Mouse (Mus musculus) limb, embryonic 14.5 days (tissue): ENCODE measurements around the gene Bmpr1a. TPM values are rescaled to one million over a fixed set of nuclear protein-coding genes. Genes with fewer than 3 reads are reported as not detected.
A peak's percentile ranks its signal among the peaks of the same experiment; 100 is the strongest.
"Not testable (repeated sequence)": the region's sequence is repeated elsewhere in the genome, so short reads cannot be mapped to it uniquely, and the experiment has no call there.

Experiments used
- ATAC-seq: fragments of 200-750 bp; cut with Nextera tagmentation; 2 replicates; pipeline ENCODE4 v1.8.0; 2017; ENCODE audit warnings: low read depth, moderate number of reproducible peaks, moderate TSS enrichment; ENCODE audit not compliant: low FRiP score
- DNase-seq: peaks from one replicate; pipeline ENCODE4 v3.0.0-alpha.2; 2015; ENCODE audit warnings: low spot score
- H3K27ac ChIP-seq: fragments of 300-500 bp; sonication (generic); replicated peaks from 2 replicates; pipeline ENCODE4 v1.5.1; 2014; ENCODE audit warnings: low read depth, mild to moderate bottlenecking, low read length, moderate library complexity, mixed read lengths
- H3K27me3 ChIP-seq: fragments of 300-500 bp; sonication (generic); 2 replicates; pipeline ENCODE4 v1.6.1; 2014; ENCODE audit warnings: low read length, mixed read lengths; ENCODE audit not compliant: control insufficient read depth, insufficient read depth
- H3K36me3 ChIP-seq: fragments of 300-500 bp; sonication (generic); 2 replicates; pipeline ENCODE4 v1.6.1; 2014; ENCODE audit warnings: mild to moderate bottlenecking, low read length, moderate library complexity, mixed read lengths; ENCODE audit not compliant: control insufficient read depth, insufficient read depth
- H3K4me1 ChIP-seq: fragments of 300-500 bp; sonication (generic); 2 replicates; pipeline ENCODE4 v1.6.1; 2014; ENCODE audit warnings: antibody characterized with exemption, low read length, mixed read lengths; ENCODE audit not compliant: control insufficient read depth, insufficient read depth
- H3K4me2 ChIP-seq: fragments of 300-500 bp; sonication (generic); replicated peaks from 2 replicates; pipeline ENCODE4 v1.6.1; 2014; ENCODE audit warnings: low read depth, mild to moderate bottlenecking, low read length, moderate library complexity; ENCODE audit not compliant: severe bottlenecking
- H3K4me3 ChIP-seq: fragments of 300-500 bp; sonication (generic); replicated peaks from 2 replicates; pipeline ENCODE4 v1.5.1; 2014; ENCODE audit warnings: low read length
- H3K9ac ChIP-seq: fragments of 300-500 bp; sonication (generic); 2 replicates; pipeline ENCODE4 v1.6.1; 2014; ENCODE audit warnings: mild to moderate bottlenecking, low read depth, low read length, moderate library complexity; ENCODE audit not compliant: severe bottlenecking
- H3K9me3 ChIP-seq: fragments of 300-500 bp; sonication (generic); 2 replicates; pipeline ENCODE4 v1.6.1; 2016; ENCODE audit warnings: low read length; ENCODE audit not compliant: control insufficient read depth
- POLR2A ChIP-seq: fragments of 200-500 bp; IDR thresholded peaks from 2 replicates; pipeline ENCODE4 v1.8.0; 2012; ENCODE audit warnings: inconsistent platforms, mild to moderate bottlenecking, moderate library complexity, borderline replicate concordance; ENCODE audit not compliant: insufficient read depth, insufficient read length; ENCODE audit errors: extremely low read depth
- WGBS: fragments of 180-500 bp; shearing (Covaris S2); extraction: QIAGEN DNeasy Blood & Tissue Kit; methylation state at CpG from one replicate; pipeline ENCODE4 v1.1.7; 2014; 5-methylcytosine and 5-hydroxymethylcytosine counted together
- polyA plus RNA-seq, 2 experiments: library from polyadenylated mRNA; depleted of rRNA in 1 of 2; stranded (reverse) in 1 of 2; unstranded in 1 of 2; fragments of >200 nt; fragmentation: Nextera tagmentation in 1 of 2; extraction: Ambion mirVana in 1 of 2; gene quantifications; 2 replicates each; pipeline versions ENCODE4 v1.2.1 to v1.2.3; 2012 to 2014

Gene Bmpr1a
- polyA plus RNA-seq, 2 experiments: 44.3 to 72.1 TPM

DNA sequence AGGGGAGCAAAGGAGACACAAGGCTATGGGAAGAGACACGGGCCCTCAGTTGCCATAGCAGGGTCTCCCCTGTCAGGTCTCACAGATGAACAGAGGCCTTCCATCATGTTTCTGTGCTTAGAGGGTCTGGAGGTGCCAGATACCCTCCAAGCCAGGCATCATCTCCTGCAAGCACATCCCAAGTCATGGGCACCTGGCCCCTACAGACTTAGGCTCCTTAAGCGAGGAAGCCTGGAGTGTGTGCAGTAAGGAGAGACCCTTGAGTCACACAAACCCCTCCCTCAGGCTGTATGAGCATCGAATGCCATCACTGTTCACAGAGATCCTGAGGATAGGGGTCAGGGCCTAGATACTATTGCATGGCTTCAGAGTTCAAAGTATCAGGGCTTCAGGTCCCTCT lies 132.2 kb downstream of the Bmpr1a start:
- DNase-seq: no peak
- H3K9me3 ChIP-seq: no peaks in the 10 kb centered on the region
- H3K36me3 ChIP-seq: no peaks in the 10 kb centered on the region
- no peak overlapping the region for H3K27ac ChIP-seq
- no peak overlapping the region for H3K4me2 ChIP-seq
- ATAC-seq: no peak
- WGBS: 88% methylated on average over 3 of the region's 3 CpGs
- TF ChIP-seq POLR2A: no peak
- no peak overlapping the region for H3K4me3 ChIP-seq
- H3K9ac ChIP-seq: no peak overlapping the region
- no peaks in the 10 kb centered on the region for H3K27me3 ChIP-seq
- H3K4me1 ChIP-seq: peaks cover 5% of the 10 kb centered on the region; the same call in 1 of the 2 replicates

GRCm38 (mm10) chr14:34370203-34370602 lies 132.9 kb downstream of the Bmpr1a start:
- Histone ChIP-seq H3K27me3 (no peaks in the 10 kb centered on the region), H3K4me1 (peaks cover 5% of the 10 kb centered on the region; the same call in 1 of the 2 replicates), H3K9me3 (no peaks in the 10 kb centered on the region), H3K36me3 (no peaks in the 10 kb centered on the region), H3K4me2 (no peak overlapping the region), H3K4me3 (no peak overlapping the region), H3K27ac (no peak overlapping the region), H3K9ac (no peak overlapping the region)
- no peak for DNase-seq
- no peak for TF ChIP-seq POLR2A
- WGBS: 50% methylated on average over 3 of the region's 3 CpGs
- ATAC-seq: no peak

GRCm38 (mm10) chr14:34365147-34365507 lies 138.0 kb downstream of the Bmpr1a start:
- H3K36me3 ChIP-seq: no peaks in the 10 kb centered on the region
- peaks cover 3% of the 10 kb centered on the region; the same call in 1 of the 2 replicates for H3K4me1 ChIP-seq
- DNase-seq (no peak), ATAC-seq (no peak)
- H3K4me2 ChIP-seq: no peak overlapping the region
- WGBS: 83% methylated on average over 2 of the region's 2 CpGs
- no peak for TF ChIP-seq POLR2A
- no peak overlapping the region for H3K9ac ChIP-seq
- no peak overlapping the region for H3K27ac ChIP-seq
- no peak overlapping the region for H3K4me3 ChIP-seq
- no peaks in the 10 kb centered on the region for H3K9me3 ChIP-seq
- H3K27me3 ChIP-seq: no peaks in the 10 kb centered on the region; the same call in 1 of the 2 replicates

- H3K4me1 ChIP-seq, H3K27me3 ChIP-seq, H3K9ac ChIP-seq, H3K9me3 ChIP-seq, H3K27ac ChIP-seq, H3K36me3 ChIP-seq, ATAC-seq, DNase-seq: not testable (repeated sequence)
- WGBS: 74% methylated on average over 15 of the region's 15 CpGs
- Histone ChIP-seq H3K4me2 (peak overlapping the region; percentile 54), H3K4me3 (peak overlapping the region; percentile 37; the same call in 1 of the 2 replicates)
These were observed 138.6 kb downstream of the Bmpr1a start for GRCm38 (mm10) chr14:34364254-34365146.

GRCm38 (mm10) chr14:34363490-34364253 lies 139.5 kb downstream of the Bmpr1a start:
- Histone ChIP-seq H3K9ac (peak overlapping the region; percentile 51), H3K4me1 (peaks cover 3% of the 10 kb centered on the region; the same call in 1 of the 2 replicates), H3K4me2 (peak overlapping the region; percentile 54), H3K4me3 (peak overlapping the region; percentile 37), H3K9me3 (no peaks in the 10 kb centered on the region), H3K27ac (no peak overlapping the region), H3K36me3 (no peaks in the 10 kb centered on the region), H3K27me3 (no peaks in the 10 kb centered on the region; the same call in 1 of the 2 replicates)
- no peak for TF ChIP-seq POLR2A
- peak; percentile 71 for ATAC-seq
- WGBS: 2% methylated on average over 32 of the region's 32 CpGs
- DNase-seq: peak; percentile 44
